Mouse (Mus musculus) cerebellum, adult 9-10 months (tissue): Measurements from ENCODE around the gene Dip2b.

Source experiments
- DNase-seq: peaks from one replicate; pipeline ENCODE4 v3.0.0; 2022

The Dip2b gene

GRCm38 (mm10) chr15:100182526-100183280 lies 144.2 kb downstream of the Dip2b start:
- no peak for DNase-seq

GRCm38 (mm10) chr15:100183510-100183909 lies 145.0 kb downstream of the Dip2b start:
- DNase-seq, result no peak

- no peak for DNase-seq
Observed at GRCm38 (mm10) chr15:100184821-100185496, 146.5 kb downstream of the Dip2b start.

GRCm38 (mm10) chr15:100186234-100186633 lies 147.8 kb downstream of the Dip2b start:
- DNase-seq, result no peak

GRCm38 (mm10) chr15:100186882-100187672 lies 148.6 kb downstream of the Dip2b start:
- no peak for DNase-seq

GRCm38 (mm10) chr15:100188542-100188941 lies 150.1 kb downstream of the Dip2b start:
- DNase-seq, result no peak

GRCm38 (mm10) chr15:100188962-100189404 lies 150.5 kb downstream of the Dip2b start:
- DNase-seq, result no peak

GRCm38 (mm10) chr15:100190083-100190482 lies 151.6 kb downstream of the Dip2b start:
- no peak for DNase-seq

GRCm38 (mm10) chr15:100198983-100199745 lies 160.7 kb downstream of the Dip2b start:
- DNase-seq, result peak; percentile 91

GRCm38 (mm10) chr15:100199790-100200189 lies 161.3 kb downstream of the Dip2b start:
- peak; percentile 93 for DNase-seq

- DNase-seq, result no peak
Observed at GRCm38 (mm10) chr15:100201806-100202205, 163.3 kb downstream of the Dip2b start.

- no peak for DNase-seq
Observed at GRCm38 (mm10) chr15:100202431-100203015, 164.1 kb downstream of the Dip2b start.

- no peak for DNase-seq
Observed at GRCm38 (mm10) chr15:100204574-100204973, 166.1 kb downstream of the Dip2b start.

GRCm38 (mm10) chr15:100210013-100210412 lies 171.5 kb downstream of the Dip2b start:
- DNase-seq, result no peak

- peak; percentile 77 for DNase-seq
Observed at GRCm38 (mm10) chr15:100213339-100213738, 174.9 kb downstream of the Dip2b start.

- no peak for DNase-seq
Observed at GRCm38 (mm10) chr15:100215092-100215491, 176.6 kb downstream of the Dip2b start.

- DNase-seq, result no peak
Observed at GRCm38 (mm10) chr15:100216173-100216572, 177.7 kb downstream of the Dip2b start.

- no peak for DNase-seq
Observed at GRCm38 (mm10) chr15:100218018-100218417, 179.6 kb downstream of the Dip2b start.

- no peak for DNase-seq
Observed at GRCm38 (mm10) chr15:100219396-100219795, 180.9 kb downstream of the Dip2b start.

GRCm38 (mm10) chr15:100220916-100221315 lies 182.5 kb downstream of the Dip2b start:
- no peak for DNase-seq

GRCm38 (mm10) chr15:100225381-100225780 lies 186.9 kb downstream of the Dip2b start:
- DNase-seq, result no peak

- DNase-seq, result peak; percentile 81
Observed at GRCm38 (mm10) chr15:100225891-100226290, 187.4 kb downstream of the Dip2b start.
